Mouse (Mus musculus) layer of hippocampus, adult 8-10 months (tissue): Measurements from ENCODE around the gene Vwa7. TPM values are rescaled to one million over a fixed set of nuclear protein-coding genes. Genes with fewer than 3 reads are reported as not detected.

Experiments
- DNase-seq, 2 experiments: peaks; one replicate each; pipeline ENCODE4 v3.0.0; 2022; ENCODE audit warnings: low spot score in 2 of 2
- total RNA-seq, 4 experiments: library from RNA; stranded (reverse); gene quantifications; 2 replicates each; pipeline ENCODE4 v1.2.4; 2022

Gene Vwa7
- total RNA-seq, 4 experiments from 2014 or later, result 0.14 to 0.90 (median 0.56) TPM

DNA sequence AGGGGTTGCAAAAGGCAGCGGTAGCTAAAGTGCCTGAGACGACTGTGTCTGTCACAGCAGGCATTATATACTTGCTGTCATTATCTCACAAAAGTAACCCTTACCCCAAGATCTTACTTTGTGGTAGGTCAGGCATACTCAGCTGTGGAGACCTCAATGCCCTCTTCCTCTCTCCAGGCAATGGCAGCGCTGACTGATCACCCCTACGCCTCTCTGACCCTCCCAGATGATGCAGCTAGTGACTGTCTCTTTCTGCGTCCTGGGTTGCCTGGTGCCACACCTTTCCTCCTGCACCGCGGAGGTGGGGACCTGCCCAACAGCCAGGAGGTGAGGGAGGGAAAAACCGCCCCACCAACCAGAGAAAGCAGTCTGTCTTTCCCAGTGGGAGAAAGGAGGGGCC, 44.9 kb downstream of the Vwa7 start:
- DNase-seq, result no peak

DNA sequence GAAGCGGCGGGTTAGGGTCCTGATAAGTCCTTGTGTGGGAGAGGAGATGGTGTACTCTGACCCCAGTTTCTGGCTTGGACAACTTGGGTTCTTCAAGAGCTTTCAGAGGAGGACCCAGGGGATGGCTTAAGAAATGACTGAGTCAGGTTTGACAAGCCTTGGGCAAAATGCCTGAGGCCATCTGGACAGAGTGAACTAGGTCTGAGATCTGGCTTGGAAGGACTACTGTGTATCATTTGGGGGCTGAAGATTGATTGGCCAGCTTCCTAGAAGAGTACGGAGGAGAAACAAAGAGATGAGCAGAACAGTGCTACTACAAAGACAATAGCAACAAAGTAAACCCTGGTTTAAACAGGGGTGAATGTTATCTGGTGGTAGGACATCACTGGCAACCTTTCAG, 47.1 kb downstream of the Vwa7 start:
- no peak for DNase-seq

DNA sequence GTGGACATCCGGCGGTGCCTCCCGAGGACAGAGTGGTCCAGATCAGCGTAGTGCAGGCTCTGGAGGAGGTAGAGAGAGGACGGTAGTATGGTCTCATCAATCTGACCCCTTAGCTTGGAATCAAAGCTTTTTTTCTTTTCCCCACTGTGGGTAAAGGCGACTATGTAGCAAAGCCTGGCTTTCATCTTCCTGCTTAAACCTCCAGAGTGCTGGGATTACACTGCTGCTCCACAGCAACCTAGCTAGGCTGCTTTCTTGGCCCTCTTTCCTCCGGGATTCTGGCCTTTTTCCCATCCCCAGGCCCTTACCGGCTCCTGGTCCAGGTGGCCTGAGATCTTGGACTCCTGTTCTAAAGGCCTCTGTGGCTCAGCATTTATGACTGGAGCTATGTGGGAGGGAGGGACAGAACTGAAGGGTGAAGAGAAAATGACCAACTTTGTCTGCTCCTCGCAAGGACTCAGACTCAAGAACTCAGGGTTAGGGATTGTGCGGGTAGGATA, 48.0 kb downstream of the Vwa7 start:
- DNase-seq, result no peak

DNA sequence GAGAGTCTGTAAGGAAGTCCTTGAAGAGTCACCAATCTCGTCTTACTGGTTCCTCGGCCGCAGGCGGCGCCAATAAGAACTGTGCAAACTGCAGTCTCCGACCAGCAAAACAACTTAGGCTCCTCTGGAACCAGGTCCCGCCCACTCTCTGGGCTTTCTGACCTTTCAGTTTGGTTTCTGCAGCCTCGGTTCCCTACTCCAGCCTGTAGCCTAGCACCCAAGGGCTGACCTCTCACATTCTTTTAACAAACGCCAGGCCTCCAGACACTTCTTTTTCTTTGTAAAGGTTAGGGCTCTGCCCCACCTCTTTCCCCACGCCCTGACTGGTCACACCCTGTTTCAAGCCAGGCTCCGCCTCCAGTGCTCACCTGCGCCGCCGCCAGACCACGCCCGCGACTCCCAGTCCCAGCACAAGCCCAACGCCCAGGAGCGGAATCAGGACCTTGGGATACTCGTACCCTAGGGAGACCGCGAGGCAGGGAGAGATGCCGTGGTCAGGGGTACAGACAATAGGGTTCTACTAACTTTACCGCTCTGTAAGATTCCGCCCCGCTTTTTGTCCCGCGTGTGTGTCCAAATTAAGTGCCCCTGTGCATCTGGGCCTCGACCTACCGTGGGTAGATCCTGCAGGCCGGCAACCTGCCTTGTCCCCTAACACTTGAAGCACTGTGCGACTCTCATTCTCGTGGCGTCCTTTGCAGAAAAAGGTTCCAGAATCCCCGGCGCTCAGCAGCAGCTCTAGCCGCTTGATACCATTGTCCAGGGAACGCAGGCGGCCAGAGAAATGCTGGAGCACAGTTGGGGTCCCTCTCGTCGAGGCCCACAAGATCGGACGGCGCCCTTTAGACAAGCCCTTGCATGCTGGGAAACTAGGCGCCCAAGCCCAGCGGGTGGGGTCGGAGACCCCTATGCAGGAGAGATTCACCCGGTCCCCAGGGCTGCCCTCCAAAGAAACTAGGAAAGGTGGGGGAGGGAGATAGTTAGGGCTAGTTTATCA, 48.9 kb downstream of the Vwa7 start, which contains the start of gene Ly6g6c:
Gene Ly6g6c, plus strand, starts transcription at position 438 of the 997 bp plus-strand sequence.
- no peak for DNase-seq

DNA sequence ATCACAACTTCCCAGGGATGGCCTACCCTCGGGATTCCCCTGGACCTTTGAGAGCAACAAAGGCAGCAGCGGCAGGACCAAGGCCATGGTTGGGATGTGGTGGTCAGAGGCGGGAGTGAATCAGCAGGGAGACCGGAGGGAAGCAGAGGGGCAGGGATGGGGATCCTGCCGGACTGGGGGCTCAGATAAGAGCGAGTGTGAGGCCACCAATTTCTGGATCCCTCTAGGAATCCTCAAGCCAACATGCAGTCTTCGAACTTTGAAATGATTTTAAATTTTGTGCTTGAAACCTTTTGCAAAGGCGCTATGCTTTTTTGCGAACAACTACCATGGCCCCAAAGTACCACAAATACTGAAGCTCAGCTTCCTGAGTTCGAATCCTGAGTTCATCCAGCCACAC, 49.7 kb downstream of the Vwa7 start, which contains the start of gene Mpig6b:
Gene Mpig6b, minus strand, starts transcription at position 101 of the 400 bp plus-strand sequence.
- DNase-seq, result no peak

DNA sequence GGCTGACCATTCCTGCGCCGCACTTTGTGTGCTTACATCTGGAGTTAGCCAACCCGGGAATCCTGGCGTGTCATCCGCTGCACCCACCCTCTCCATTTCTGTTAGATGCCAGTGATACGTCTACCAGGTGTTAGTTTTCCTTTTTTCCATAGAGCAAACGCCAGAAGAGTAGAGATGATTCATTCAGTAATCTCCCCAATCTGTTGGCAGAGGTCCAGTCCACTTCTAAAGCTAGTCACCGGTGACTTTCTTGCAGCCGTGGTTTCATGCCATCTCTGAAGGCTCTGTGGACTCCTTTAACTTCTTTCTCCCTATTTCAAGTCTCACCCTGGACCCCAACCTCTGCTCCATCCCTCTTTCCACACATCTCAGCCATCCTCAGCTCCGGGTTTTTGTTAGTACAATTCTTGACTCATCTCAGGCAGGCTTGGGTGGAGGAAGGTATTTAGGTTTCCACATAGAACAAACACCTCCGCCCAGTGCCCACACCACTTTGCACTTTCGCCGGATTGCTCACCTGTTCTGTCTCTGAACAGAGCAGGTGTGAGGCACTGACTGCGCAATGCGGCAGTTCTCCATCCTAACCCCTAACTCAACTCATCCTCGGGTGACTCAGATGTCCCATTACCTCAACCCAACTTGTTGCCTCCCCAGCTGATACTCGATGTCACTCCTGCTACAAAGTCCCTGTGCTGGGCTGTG, 52.0 kb downstream of the Vwa7 start:
- no peak for DNase-seq

DNA sequence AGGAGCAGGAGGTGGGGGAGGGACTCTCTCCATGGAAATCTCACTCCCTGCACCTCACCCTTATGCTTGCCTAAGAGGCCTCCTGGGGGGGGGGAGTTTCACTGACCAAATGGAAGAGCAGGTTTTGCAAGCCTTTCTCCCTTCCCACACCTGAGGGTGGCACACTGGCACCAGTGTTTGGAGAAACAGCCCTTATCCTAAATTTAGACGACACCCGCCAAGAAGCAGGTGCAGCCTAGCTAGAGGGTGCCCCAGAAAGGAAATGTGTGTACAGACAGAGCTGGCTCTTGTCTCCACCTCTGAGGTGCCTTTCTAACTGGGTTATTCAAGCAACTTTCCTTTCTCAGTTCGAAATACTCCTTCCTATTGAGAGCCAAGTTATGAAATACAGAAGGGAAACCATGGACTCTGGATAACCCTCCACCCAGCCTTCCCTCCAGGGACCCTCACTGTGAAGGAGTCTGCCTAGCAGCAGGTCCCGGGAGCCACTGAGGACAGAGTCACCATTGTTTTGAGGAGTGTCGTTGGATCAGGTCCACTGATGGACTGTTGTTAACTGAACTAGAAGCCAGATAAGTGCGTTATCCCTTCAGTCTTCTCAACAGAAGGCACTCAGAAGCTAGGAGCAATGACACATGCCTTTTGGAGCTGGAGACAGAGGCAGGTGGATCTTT, 54.3 kb downstream of the Vwa7 start:
- no peak for DNase-seq

DNA sequence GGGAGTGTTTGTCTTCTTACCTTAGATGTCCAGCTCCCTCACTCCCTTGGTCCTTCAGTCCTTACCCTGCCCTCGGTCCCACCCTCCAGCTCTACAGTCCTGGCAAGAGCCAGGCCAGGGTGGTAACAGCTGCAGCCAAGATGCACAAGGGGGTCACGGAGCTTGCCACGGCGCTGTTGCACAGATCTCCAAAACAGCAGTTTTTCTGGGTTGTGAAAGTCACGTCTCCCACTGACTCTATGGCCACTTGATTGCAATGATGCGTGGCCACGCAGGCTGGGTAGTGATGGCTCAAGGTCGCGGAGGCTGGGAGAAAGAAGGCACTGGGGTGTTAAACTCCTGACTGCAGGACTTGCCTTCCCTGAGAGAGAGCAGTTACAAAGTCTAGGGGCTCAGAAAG, 55.1 kb downstream of the Vwa7 start:
- DNase-seq, result no peak

DNA sequence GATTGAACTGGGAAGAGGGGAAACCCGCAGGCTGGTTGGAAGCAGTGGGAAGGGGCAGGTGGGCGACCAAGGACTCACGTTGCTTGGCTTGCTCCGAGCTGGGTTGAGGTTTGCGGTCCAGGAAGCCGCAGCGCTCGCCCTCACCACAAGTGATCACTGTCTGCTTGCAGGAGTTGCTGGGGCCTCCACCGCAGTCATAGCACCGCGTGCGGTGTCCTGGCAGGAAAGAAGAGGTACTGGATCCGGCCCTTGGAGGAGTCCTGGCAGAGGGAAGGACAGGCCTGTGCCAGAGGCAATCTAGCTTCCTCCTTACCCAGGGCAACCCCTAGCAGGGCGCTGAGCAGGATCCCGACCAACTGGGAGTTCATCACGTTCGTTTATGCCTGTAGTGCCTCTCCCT, 57.7 kb downstream of the Vwa7 start:
- DNase-seq, result no peak

Other genes starting within 250 kb of the Vwa7 start
- 1 to 10 TPM; 2.7 to 3.2 (median 3.0) TPM for gene Cyp21a1, start 212.0 kb upstream of the Vwa7 start, total RNA-seq
- gene Stk19, start 179.6 kb upstream of the Vwa7 start, total RNA-seq, result 10 to 100 TPM; 52.3 to 70.3 (median 58.1) TPM
- 10 to 100 TPM; 33.0 to 42.4 (median 34.4) TPM for gene Dxo, start 179.6 kb upstream of the Vwa7 start, total RNA-seq
- 10 to 100 TPM; 67.1 to 77.5 (median 71.5) TPM for gene Skiv2l, start 166.4 kb upstream of the Vwa7 start, total RNA-seq
- 10 to 100 TPM; 33.2 to 41.3 (median 40.8) TPM for gene Nelfe, start 166.2 kb upstream of the Vwa7 start, total RNA-seq
- under 1 TPM; 0.17 to 0.31 (median 0.18) TPM for gene Cfb, start 154.1 kb upstream of the Vwa7 start, total RNA-seq
- 10 to 100 TPM in 2 of 4 experiments, 1 to 10 TPM in 2; 8.3 to 10.2 (median 9.3) TPM for gene Zbtb12, start 137.1 kb upstream of the Vwa7 start, total RNA-seq
- not detected for gene Gm20547, start 134.5 kb upstream of the Vwa7 start, total RNA-seq
- gene C2, start 118.3 kb upstream of the Vwa7 start, total RNA-seq, result 1 to 10 TPM; 3.1 to 4.4 (median 4.3) TPM
- 100 to 1,000 TPM; 186 to 199 (median 189) TPM for gene Ehmt2, start 118.1 kb upstream of the Vwa7 start, total RNA-seq
- under 1 TPM; 0.14 to 0.41 (median 0.34) TPM for gene Slc44a4, start 102.1 kb upstream of the Vwa7 start, total RNA-seq
- 10 to 100 TPM; 38.3 to 46.8 (median 41.7) TPM for gene Neu1, start 85.3 kb upstream of the Vwa7 start, total RNA-seq
- 10 to 100 TPM; 13.2 to 31.7 (median 24.2) TPM for gene Hspa1b, start 57.3 kb upstream of the Vwa7 start, total RNA-seq
- gene Gm20481, start 46.7 kb upstream of the Vwa7 start, total RNA-seq, result not detected
- gene Hspa1a, start 44.4 kb upstream of the Vwa7 start, total RNA-seq, result 10 to 100 TPM; 14.3 to 24.2 (median 19.4) TPM
- under 1 TPM; 0.23 to 0.45 (median 0.31) TPM for gene Hspa1l, start 43.9 kb upstream of the Vwa7 start, total RNA-seq
- gene Lsm2, start 34.7 kb upstream of the Vwa7 start, total RNA-seq, result 10 to 100 TPM; 13.1 to 19.1 (median 16.9) TPM
- 10 to 100 TPM; 49.9 to 58.8 (median 51.3) TPM for gene Vars, start 15.6 kb upstream of the Vwa7 start, total RNA-seq
- under 1 TPM in 2 of 4 experiments, not detected in 2; 0.76 to 0.95 TPM for gene Sapcd1, start 11.4 kb downstream of the Vwa7 start, total RNA-seq
- gene Msh5, start 30.2 kb downstream of the Vwa7 start, total RNA-seq, result 1 to 10 TPM; 1.1 to 2.1 (median 1.4) TPM
- 10 to 100 TPM in 2 of 4 experiments, 1 to 10 TPM in 2; 9.2 to 27.8 (median 15.9) TPM for gene Clic1, start 33.4 kb downstream of the Vwa7 start, total RNA-seq
- 10 to 100 TPM in 3 of 4 experiments, 1 to 10 TPM in 1; 8.8 to 20.3 (median 14.9) TPM for gene Ddah2, start 42.5 kb downstream of the Vwa7 start, total RNA-seq
- gene Ly6g6c, start 48.8 kb downstream of the Vwa7 start, total RNA-seq, result not detected
- under 1 TPM in 1 of 4 experiments, not detected in 3; 0.48 TPM for gene Mpig6b, start 49.6 kb downstream of the Vwa7 start, total RNA-seq
- 1 to 10 TPM; 4.6 to 7.1 (median 5.6) TPM for gene Ly6g6e, start 60.3 kb downstream of the Vwa7 start, total RNA-seq
- gene Ly6g6d, start 61.5 kb downstream of the Vwa7 start, total RNA-seq, result 1 to 10 TPM; 1.4 to 2.9 (median 2.2) TPM
- gene Ly6g6f, start 69.0 kb downstream of the Vwa7 start, total RNA-seq, result 1 to 10 TPM in 1 of 4 experiments, under 1 TPM in 2, not detected in 1; 0.41 to 1.0 (median 0.89) TPM
- gene Abhd16a, start 72.7 kb downstream of the Vwa7 start, total RNA-seq, result 100 to 1,000 TPM in 3 of 4 experiments, 10 to 100 TPM in 1; 96.2 to 115 (median 106) TPM
- gene Ly6g5c, start 91.7 kb downstream of the Vwa7 start, total RNA-seq, result not detected
- gene Ly6g5b, start 98.8 kb downstream of the Vwa7 start, total RNA-seq, result under 1 TPM; 0.27 to 0.83 (median 0.63) TPM
- 10 to 100 TPM; 17.6 to 19.2 (median 18.0) TPM for gene Gpank1, start 104.9 kb downstream of the Vwa7 start, total RNA-seq
- 100 to 1,000 TPM; 176 to 194 (median 189) TPM for gene Csnk2b, start 105.5 kb downstream of the Vwa7 start, total RNA-seq
- gene D17H6S53E, start 109.8 kb downstream of the Vwa7 start, total RNA-seq, result 10 to 100 TPM; 27.6 to 31.6 (median 30.9) TPM
- not detected for gene Apom, start 115.5 kb downstream of the Vwa7 start, total RNA-seq
- gene Bag6, start 118.6 kb downstream of the Vwa7 start, total RNA-seq, result 100 to 1,000 TPM; 291 to 311 (median 298) TPM
- gene Prrc2a, start 148.3 kb downstream of the Vwa7 start, total RNA-seq, result 100 to 1,000 TPM; 302 to 328 (median 308) TPM
- 10 to 100 TPM in 2 of 4 experiments, 1 to 10 TPM in 2; 6.3 to 45.4 (median 25.7) TPM for gene Aif1, start 159.5 kb downstream of the Vwa7 start, total RNA-seq
- 10 to 100 TPM in 1 of 4 experiments, 1 to 10 TPM in 3; 5.0 to 13.2 (median 7.1) TPM for gene Lst1, start 171.9 kb downstream of the Vwa7 start, total RNA-seq
- 1 to 10 TPM in 1 of 4 experiments, under 1 TPM in 3; 0.53 to 1.4 (median 0.71) TPM for gene Ltb, start 177.9 kb downstream of the Vwa7 start, total RNA-seq
- gene Tnf, start 185.4 kb downstream of the Vwa7 start, total RNA-seq, result under 1 TPM in 1 of 4 experiments, not detected in 3; 0.29 TPM
- gene Lta, start 188.8 kb downstream of the Vwa7 start, total RNA-seq, result under 1 TPM; 0.32 to 0.89 (median 0.67) TPM
- not detected for gene Gm16181, start 204.3 kb downstream of the Vwa7 start, total RNA-seq
- 100 to 1,000 TPM; 592 to 630 (median 612) TPM for gene Atp6v1g2, start 217.1 kb downstream of the Vwa7 start, total RNA-seq
- gene Nfkbil1, start 219.2 kb downstream of the Vwa7 start, total RNA-seq, result 10 to 100 TPM; 12.9 to 16.4 (median 14.9) TPM
- gene Ddx39b, start 225.2 kb downstream of the Vwa7 start, total RNA-seq, result 100 to 1,000 TPM; 216 to 231 (median 222) TPM
- gene H2-D1, start 246.2 kb downstream of the Vwa7 start, total RNA-seq, result 100 to 1,000 TPM in 2 of 4 experiments, 10 to 100 TPM in 2; 23.2 to 135 (median 64.4) TPM